Mouse (Mus musculus) neural tube, embryonic 14.5 days (tissue): Measurements from ENCODE around the gene C1qbp. TPM values are rescaled to one million over a fixed set of nuclear protein-coding genes. Genes with fewer than 3 reads are reported as not detected.

Source experiments
- ATAC-seq: fragments of 200-750 bp; cut with Nextera tagmentation; 2 replicates; pipeline ENCODE4 v1.8.0; 2017; ENCODE audit warnings: low read depth, mild to moderate bottlenecking, moderate TSS enrichment, moderate library complexity
- H3K27ac ChIP-seq: fragments of 300-500 bp; sonication (generic); 2 replicates; pipeline ENCODE4 v1.5.1; 2014; ENCODE audit warnings: low read depth, mild to moderate bottlenecking, control low read depth, low read length, moderate library complexity, mixed read lengths
- H3K27me3 ChIP-seq: fragments of 300-500 bp; sonication (generic); 2 replicates; pipeline ENCODE4 v1.6.1; 2014; ENCODE audit warnings: low read length; ENCODE audit not compliant: control insufficient read depth, insufficient read depth
- H3K36me3 ChIP-seq: fragments of 300-500 bp; sonication (generic); 2 replicates; pipeline ENCODE4 v1.6.1; 2014; ENCODE audit warnings: low read length, mixed read lengths; ENCODE audit not compliant: control insufficient read depth, insufficient read depth
- H3K4me1 ChIP-seq: fragments of 300-500 bp; sonication (generic); 2 replicates; pipeline ENCODE4 v1.6.1; 2014; ENCODE audit warnings: low read length; ENCODE audit not compliant: control insufficient read depth, insufficient read depth
- H3K4me2 ChIP-seq: fragments of 300-500 bp; sonication (generic); 2 replicates; pipeline ENCODE4 v1.6.1; 2014; ENCODE audit warnings: mild to moderate bottlenecking, low read depth, low read length, control low read depth
- H3K4me3 ChIP-seq: fragments of 300-500 bp; sonication (generic); 2 replicates; pipeline ENCODE4 v1.5.1; 2014; ENCODE audit warnings: low read depth, low read length, control low read depth, mixed read lengths
- H3K9ac ChIP-seq: fragments of 300-500 bp; sonication (generic); replicated peaks from 2 replicates; pipeline ENCODE4 v1.6.1; 2014; ENCODE audit warnings: low read depth, mild to moderate bottlenecking, control low read depth, low read length, mixed read lengths
- H3K9me3 ChIP-seq: fragments of 300-500 bp; sonication (generic); 2 replicates; pipeline ENCODE4 v1.6.1; 2016; ENCODE audit warnings: low read length; ENCODE audit not compliant: control insufficient read depth
- WGBS: fragments of 180-500 bp; shearing (Covaris S2); extraction: QIAGEN DNeasy Blood & Tissue Kit; methylation state at CpG from one replicate; pipeline ENCODE4 v1.1.7; 2014; 5-methylcytosine and 5-hydroxymethylcytosine counted together
- polyA plus RNA-seq: library from polyadenylated mRNA; unstranded; fragments of >200 nt; fragmentation: Nextera tagmentation; extraction: Ambion mirVana; gene quantifications from 2 replicates; pipeline ENCODE4 v1.2.1, GENCODE M21; 2014

The C1qbp gene
- polyA plus RNA-seq, 1 experiment from 2014 or later: 173 TPM

DNA sequence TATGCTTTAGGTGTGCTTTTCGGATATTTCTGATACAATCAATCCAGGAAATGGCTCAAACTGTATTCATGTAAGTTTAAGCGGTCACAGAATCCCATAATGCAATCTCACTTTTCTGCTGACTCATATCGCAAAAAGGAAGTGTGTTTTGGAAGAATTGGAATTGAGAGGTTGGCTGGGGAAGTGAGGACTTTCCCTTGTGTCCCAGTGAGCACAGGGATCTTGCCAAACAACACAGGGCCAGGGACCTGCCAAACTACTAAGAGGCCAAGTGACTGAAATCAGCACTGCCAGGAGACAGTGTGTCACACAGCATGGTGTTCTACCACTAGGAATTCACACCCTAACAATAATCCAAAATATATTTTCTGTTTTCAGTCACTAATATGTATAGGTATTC lies 25.5 kb upstream of the C1qbp start:
- Histone ChIP-seq H3K9ac (no peak overlapping the region), H3K27me3 (no peaks in the 10 kb centered on the region), H3K36me3 (peaks cover 28% of the 10 kb centered on the region), H3K9me3 (no peaks in the 10 kb centered on the region), H3K27ac (no peak overlapping the region), H3K4me3 (no peak overlapping the region), H3K4me2 (no peak overlapping the region), H3K4me1 (peaks cover 3% of the 10 kb centered on the region; the same call in 1 of the 2 replicates)
- WGBS: 93% methylated on average over 3 of the region's 3 CpGs
- no peak for ATAC-seq

GRCm38 (mm10) chr11:71007831-71008230 lies 25.0 kb upstream of the C1qbp start:
- H3K4me1 ChIP-seq: peaks cover 8% of the 10 kb centered on the region; the same call in 1 of the 2 replicates
- 92% methylated on average over 7 of the region's 7 CpGs for WGBS
- ATAC-seq: no peak
- no peak overlapping the region for H3K9ac ChIP-seq
- H3K36me3 ChIP-seq: peaks cover 28% of the 10 kb centered on the region
- no peak overlapping the region for H3K4me3 ChIP-seq
- no peak overlapping the region for H3K27ac ChIP-seq
- H3K4me2 ChIP-seq: no peak overlapping the region
- H3K9me3 ChIP-seq: no peaks in the 10 kb centered on the region
- H3K27me3 ChIP-seq: no peaks in the 10 kb centered on the region

DNA sequence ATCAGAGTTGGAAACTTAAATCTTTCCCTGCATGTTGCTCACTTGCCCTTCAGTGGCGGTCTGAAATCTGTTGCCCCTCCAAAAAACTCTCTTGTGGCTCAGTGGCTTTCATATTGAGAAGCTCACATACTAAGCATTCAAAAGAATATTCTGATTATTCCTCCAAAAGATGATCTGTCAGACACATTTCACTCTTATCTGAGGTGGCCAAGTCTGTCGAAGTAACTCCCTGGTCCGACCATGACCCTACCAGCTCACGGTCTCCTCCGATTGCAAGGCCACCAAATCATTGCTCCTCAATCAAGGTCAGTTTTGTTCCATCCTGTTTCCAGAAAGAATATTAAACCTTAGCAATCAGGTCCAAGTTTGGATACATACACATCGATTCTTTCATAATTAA lies 24.2 kb upstream of the C1qbp start:
- no peaks in the 10 kb centered on the region for H3K9me3 ChIP-seq
- no peak overlapping the region for H3K9ac ChIP-seq
- H3K4me2 ChIP-seq: no peak overlapping the region
- H3K27ac ChIP-seq: no peak overlapping the region
- ATAC-seq: no peak
- no peak overlapping the region for H3K4me3 ChIP-seq
- no peaks in the 10 kb centered on the region for H3K27me3 ChIP-seq
- peaks cover 20% of the 10 kb centered on the region for H3K36me3 ChIP-seq
- H3K4me1 ChIP-seq: peaks cover 12% of the 10 kb centered on the region; the same call in 1 of the 2 replicates
- 98% methylated on average over 6 of the region's 6 CpGs for WGBS

- peak overlapping the region; percentile 81; the same call in 1 of the 2 replicates for H3K4me3 ChIP-seq
- H3K4me2 ChIP-seq: peak overlapping the region; percentile 41
- H3K4me1 ChIP-seq: peaks cover 12% of the 10 kb centered on the region; the same call in 1 of the 2 replicates
- H3K9me3 ChIP-seq: no peaks in the 10 kb centered on the region
- no peak overlapping the region; the same call in 1 of the 2 replicates for H3K27ac ChIP-seq
- WGBS: 70% methylated on average over 5 of the region's 5 CpGs
- no peaks in the 10 kb centered on the region for H3K27me3 ChIP-seq
- H3K9ac ChIP-seq: no peak overlapping the region
- no peak for ATAC-seq
- H3K36me3 ChIP-seq: peaks cover 9% of the 10 kb centered on the region
Measured at GRCm38 (mm10) chr11:71005046-71005445, 22.2 kb upstream of the C1qbp start.

DNA sequence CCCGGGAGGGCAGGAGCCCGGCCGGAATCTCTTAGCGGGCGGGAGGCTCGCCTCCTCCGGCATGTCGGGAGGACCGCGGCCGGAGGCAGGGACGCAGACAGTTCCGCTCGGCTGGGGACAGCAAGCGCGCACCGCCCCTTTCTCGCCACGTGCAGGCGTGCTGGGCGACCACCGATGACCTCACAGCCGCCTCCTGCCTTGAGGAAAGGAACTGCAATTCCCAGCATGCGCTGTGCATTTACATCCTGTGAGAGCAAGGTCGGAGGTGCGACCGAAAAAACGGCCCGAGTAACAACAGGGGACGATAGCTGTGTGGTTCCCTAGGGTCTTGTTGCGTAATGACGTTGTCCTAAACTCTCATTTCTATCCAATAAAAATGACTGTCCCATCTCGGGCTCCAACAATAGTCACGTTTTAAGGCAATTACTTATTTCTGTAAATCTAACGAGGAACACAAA lies 21.5 kb upstream of the C1qbp start, which contains the start of gene Dhx33:
Dhx33 (minus strand) TSS at position 122 of the 458 bp plus-strand sequence.
- under 1% methylated on average over 35 of the region's 35 CpGs for WGBS
- Histone ChIP-seq H3K27me3 (no peaks in the 10 kb centered on the region), H3K36me3 (peaks cover 7% of the 10 kb centered on the region), H3K9me3 (no peaks in the 10 kb centered on the region), H3K4me3 (peak within 1 kb of the TSS; percentile 81), H3K4me1 (peaks cover 12% of the 10 kb centered on the region; the same call in 1 of the 2 replicates), H3K4me2 (peak within 1 kb of the TSS; percentile 83), H3K27ac (peak within 1 kb of the TSS; percentile 57), H3K9ac (peak within 1 kb of the TSS; percentile 65)
- peak; percentile 98 for ATAC-seq

- peaks cover 12% of the 10 kb centered on the region; the same call in 1 of the 2 replicates for H3K4me1 ChIP-seq
- no peaks in the 10 kb centered on the region for H3K9me3 ChIP-seq
- H3K36me3 ChIP-seq: peaks cover 10% of the 10 kb centered on the region
- H3K4me2 ChIP-seq: peak overlapping the region; percentile 83
- H3K27ac ChIP-seq: peak overlapping the region; percentile 57
- no peaks in the 10 kb centered on the region for H3K27me3 ChIP-seq
- ATAC-seq: peak; percentile 80
- H3K4me3 ChIP-seq: peak overlapping the region; percentile 81
- under 1% methylated on average over 49 of the region's 49 CpGs for WGBS
- peak overlapping the region; percentile 65 for H3K9ac ChIP-seq
Measured at GRCm38 (mm10) chr11:71003611-71004315, 20.9 kb upstream of the C1qbp start.

- Histone ChIP-seq H3K4me2 (no peak overlapping the region), H3K36me3 (peaks cover 20% of the 10 kb centered on the region; the same call in 1 of the 2 replicates), H3K9me3 (no peaks in the 10 kb centered on the region), H3K9ac (no peak overlapping the region), H3K27ac (no peak overlapping the region), H3K27me3 (no peaks in the 10 kb centered on the region), H3K4me1 (peaks cover 12% of the 10 kb centered on the region; the same call in 1 of the 2 replicates), H3K4me3 (no peak overlapping the region)
- no peak for ATAC-seq
- WGBS: 97% methylated on average over 4 of the region's 4 CpGs
Measured at GRCm38 (mm10) chr11:71001167-71001566, 18.3 kb upstream of the C1qbp start.

DNA sequence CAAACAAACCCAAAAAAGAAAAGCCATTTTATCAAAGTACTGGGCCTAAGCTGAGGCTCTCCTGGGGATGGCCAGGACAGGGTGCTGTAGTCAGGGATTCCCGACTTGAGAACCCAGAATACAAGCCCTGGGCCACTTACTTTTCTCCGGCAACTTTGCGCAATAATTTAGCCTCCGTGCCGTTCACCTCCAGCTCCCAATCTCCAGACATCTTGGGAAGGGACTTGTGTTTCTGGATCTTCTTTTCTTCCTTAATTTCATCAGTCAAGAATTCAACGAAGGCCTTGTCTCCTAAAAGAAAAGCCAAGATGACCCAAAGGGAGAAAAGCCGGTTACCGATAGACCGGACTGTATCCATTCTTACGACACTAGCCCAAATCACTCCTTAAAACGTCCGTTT lies 796 bp downstream of the C1qbp start:
- no peak; the same call in 1 of the 2 replicates for ATAC-seq
- Histone ChIP-seq H3K27ac (no peak overlapping the region), H3K4me1 (peaks cover 2% of the 10 kb centered on the region; the same call in 1 of the 2 replicates), H3K4me3 (peak overlapping the region; percentile 99), H3K27me3 (no peaks in the 10 kb centered on the region), H3K4me2 (peak overlapping the region; percentile 74), H3K9me3 (no peaks in the 10 kb centered on the region), H3K9ac (peak overlapping the region; percentile 82), H3K36me3 (peaks cover 49% of the 10 kb centered on the region)
- 11% methylated on average over 12 of the region's 12 CpGs for WGBS
